In the genomic region with DNA sequence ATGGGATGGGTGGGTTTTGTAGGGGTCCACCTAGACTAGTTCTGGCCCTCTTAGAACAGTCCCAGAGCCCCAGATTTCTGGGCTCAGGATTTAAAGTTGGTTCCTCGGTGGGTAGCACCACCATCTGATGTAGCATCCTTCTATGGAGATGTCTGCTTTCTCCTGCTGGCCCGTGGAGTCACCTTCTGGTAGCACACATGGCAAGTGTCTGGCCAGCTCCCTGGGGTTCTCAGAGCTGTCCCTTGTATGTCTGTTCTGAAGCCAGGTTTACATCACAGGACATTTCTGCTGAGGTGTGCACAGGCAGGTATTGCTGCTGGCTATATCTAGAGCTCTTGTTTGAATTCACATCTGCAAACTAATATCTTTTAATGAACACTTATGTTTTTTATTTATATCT, we compare ENCODE assay signal across 7 mouse cellular contexts.
"Had no signal": no experiment of that assay in that cellular context is flagged by ENCODE, and none has a peak within 500 bp of the region (broad histone marks: within the 10 kb centered on the region; RNA-seq: fewer than 3 reads in every experiment).

No protein-coding gene starts in this region.

- DNase-seq: left cerebral cortex, postnatal 4 days; liver, postnatal 0 days; thymus, adult 18-20 months; thymus, postnatal 36 days had no signal

- ATAC-seq: liver, postnatal 0 days; lung, postnatal 0 days; midbrain, embryonic 13.5 days; midbrain, embryonic 16.5 days had no signal
